Mouse (Mus musculus) liver, postnatal 0 days (tissue): ENCODE results near the gene Hoxd11.

Source experiments
- CTCF ChIP-seq: sonication (generic); IDR thresholded peaks from 2 replicates; pipeline ENCODE4 v1.5.1; 2016; ENCODE audit warnings: antibody characterized with exemption, low read depth
- EP300 ChIP-seq: IDR thresholded peaks from 2 replicates; pipeline ENCODE4 v1.6.1; 2016; ENCODE audit warnings: antibody characterized with exemption, low read depth, mild to moderate bottlenecking

DNA sequence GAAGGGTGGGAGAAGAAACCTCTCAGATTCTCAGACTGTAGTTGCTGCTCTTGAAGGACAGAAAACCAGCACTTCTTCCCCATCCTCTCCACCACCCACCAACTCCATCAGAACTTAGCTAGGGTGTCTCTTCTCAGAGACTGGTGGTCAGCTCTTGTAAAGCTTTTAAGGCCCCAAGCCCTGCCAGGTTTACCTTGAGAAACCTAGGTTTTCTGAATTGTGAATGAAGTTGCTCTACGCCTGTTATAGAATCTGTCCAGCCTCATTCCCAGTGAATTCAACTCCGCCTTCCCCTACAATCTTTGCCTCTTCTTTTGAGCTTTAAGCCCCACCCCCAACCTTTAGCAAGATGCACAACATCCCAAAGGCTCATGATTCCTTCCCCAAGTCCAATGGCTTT lies 2.3 kb upstream of the Hoxd11 start:
- TF ChIP-seq CTCF = no peak
- no peak for TF ChIP-seq EP300
